Mouse (Mus musculus): ENCODE measurements around the gene Myo6.
A peak's percentile ranks its signal among the peaks of the same experiment; 100 is the strongest.

The Myo6 gene

DNA sequence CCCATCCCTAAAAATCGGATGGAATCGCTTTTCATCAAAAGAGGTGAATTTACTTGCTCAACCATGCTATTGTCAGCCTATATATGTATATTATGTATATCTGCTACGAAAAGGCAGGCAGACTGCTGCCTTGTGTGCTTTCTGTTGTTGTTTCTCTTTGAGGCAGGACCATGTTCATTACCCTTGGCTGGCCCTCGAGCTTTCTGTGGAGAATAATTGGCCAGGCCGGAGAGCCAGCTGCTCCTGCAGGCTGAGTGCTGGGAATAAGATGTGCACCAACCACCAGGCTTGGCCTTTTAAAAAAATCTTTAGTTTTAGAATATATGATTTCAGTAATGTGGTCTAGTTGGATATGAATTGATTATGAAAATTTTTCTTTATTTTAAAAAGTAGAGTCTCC, 19.3 kb downstream of the Myo6 start:
- DNase-seq: peak; percentile 58 to 67

DNA sequence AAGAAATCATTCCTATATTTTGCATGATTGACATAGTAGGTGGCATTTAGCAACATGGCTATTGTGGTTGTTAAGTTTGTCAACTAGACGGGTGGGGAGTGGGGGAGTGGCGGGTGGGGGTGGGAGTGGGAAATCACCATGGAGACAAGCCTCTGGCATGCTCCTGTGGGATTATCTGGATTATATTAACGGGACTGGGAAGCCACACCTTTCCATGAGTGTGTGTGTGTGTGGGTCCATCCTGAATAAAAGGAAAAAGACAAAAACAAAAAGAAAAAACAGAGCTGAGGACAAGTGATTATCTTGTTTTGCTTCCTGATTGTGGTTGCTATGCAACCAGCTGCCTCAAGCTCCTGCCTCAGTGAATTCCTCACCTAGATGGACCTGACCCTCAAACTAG, 20.9 kb downstream of the Myo6 start:
- DNase-seq: no peak

DNA sequence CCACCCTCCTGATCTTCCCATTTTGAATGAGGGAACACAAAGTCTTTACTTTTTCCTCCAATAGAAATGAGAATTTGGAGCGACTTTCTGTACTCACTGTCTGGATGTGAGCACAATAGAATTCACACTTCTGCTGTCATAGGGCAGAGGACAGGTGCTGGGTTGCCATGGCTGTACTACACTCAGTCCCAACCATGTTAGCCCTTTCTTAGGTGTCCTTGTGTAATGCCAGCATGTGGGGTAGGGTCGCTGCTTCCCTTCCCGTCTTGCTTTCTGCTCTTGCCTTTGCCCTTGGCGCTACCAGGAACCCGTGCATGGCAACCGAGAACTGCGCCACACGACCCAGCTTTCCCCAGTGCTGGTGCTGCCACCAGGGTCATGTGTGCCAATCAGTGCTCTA, 21.9 kb downstream of the Myo6 start:
- no peak for DNase-seq

DNA sequence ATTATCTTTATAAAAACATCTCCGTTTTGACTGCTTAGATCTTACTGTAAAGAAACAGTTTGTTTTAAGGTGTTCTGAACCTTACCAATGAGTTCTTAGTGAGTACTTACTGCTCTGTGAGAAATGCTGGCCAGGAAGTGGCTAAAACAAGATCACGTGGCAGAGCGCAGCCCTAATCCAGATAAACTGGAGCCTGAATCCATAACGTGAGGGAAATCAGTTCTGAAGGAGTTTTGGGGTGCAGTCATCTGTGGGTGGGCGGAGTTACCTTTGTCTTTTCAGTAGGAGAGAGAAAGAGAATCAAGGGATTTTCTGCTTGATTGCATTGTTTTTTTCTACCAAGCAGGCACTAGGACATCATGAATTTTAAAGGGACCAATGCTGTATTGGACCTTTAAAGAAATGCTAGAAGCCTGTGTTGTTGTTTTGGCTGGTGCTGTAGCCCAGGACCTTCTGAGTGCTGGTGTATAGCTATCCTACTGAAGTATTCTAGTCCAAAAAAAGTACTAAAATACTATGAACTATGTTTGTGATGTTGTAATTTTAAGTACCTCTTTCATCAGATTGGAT, 23.6 kb downstream of the Myo6 start:
- DNase-seq: no peak

DNA sequence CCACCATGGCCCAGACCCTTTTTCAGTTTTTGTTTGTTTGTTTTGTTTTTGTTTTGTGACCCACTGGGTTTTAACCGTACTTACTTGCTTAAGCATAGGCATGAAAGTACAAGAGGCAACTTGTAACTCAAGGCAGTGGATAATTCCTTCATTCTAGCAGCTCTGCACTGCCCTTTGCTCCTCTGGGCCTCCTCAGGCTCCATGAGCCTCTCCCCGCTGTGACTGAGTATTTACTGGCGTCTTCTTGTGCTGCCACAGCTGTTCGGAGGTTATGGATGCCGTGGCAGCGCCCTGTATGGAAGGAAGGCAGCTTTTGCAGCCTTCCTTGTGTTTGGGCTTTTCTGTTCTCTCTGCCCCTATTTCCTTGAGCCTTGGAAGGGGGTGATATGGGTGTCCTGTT, 26.4 kb downstream of the Myo6 start:
- no peak for DNase-seq

DNA sequence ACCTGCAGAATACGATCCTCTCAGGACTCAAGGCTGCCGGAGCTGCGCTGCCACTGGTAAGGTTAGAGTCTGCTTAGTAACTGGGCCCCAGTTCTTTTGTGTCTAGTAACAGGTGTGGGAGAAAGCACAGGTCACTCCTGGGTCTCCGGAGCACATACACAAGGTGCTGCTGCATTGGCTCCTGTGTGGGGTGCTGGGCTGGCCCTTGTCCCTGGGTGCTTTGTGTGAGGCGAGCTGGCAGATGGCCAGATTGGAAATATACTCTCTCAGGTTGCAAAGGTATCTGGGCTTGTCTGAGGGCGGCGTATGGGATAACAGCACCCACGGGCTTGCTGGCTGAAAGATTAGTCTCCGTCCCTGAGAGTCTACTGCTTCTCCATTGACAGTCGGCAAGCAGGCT, 27.5 kb downstream of the Myo6 start:
- DNase-seq: no peak

DNA sequence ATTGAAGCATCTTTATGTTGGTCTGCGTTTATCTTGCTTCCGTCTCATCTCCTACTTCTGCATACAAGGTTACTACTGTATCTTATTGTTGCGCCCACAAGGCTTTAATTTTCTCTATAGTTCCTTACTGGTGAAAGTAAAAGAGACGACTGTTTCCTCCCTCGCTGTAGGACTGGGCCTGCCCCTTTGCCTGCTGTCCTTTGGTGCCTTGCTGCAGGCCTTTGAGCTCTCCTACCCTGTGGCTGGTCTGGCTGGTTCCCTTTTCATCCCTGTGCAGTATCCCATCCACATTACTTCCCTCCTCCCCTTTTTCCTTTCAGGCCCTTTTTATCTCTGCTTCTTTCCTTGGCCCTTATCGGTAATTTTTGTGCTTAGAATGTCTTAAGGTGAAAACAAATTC, 29.6 kb downstream of the Myo6 start:
- DNase-seq: no peak

DNA sequence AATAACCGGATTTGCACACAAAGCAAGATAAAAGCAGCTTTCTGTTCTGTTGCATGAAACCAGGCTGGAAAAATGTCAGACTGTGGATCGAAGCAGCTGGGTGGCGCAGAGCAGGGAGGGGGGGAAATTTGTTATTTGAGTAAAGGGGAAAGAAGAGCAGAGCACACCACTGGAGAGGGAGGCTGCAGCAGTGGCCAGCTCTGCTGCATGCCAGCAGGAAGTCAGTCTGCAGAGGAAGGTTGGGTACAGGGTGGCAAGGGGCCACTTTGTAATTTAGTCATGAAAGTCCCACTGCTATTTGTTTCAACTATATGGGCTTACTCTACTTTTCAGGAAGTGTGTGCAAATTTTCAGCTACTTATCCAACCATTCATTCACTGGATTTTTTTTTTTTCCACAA, 31.3 kb downstream of the Myo6 start:
- DNase-seq: no peak

DNA sequence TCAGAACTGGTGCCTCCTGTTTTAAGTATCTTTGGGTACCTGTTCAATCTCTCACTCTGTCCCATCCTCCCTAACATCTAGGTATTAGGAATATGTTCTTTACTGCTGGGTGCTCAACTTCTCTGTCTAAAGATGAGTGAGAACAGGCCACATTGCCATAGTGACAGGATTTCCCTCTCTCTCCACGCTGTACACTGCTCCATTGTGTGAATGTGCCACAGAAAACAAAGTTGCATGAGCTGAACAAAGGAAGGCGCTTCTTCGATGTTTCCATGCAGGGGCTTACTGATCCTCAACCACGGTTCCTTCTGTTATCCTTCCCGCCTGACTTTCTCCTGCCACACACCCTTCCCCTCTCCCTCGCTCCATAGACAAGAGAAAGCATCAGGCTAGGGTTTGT, 32.4 kb downstream of the Myo6 start:
- DNase-seq: no peak

DNA sequence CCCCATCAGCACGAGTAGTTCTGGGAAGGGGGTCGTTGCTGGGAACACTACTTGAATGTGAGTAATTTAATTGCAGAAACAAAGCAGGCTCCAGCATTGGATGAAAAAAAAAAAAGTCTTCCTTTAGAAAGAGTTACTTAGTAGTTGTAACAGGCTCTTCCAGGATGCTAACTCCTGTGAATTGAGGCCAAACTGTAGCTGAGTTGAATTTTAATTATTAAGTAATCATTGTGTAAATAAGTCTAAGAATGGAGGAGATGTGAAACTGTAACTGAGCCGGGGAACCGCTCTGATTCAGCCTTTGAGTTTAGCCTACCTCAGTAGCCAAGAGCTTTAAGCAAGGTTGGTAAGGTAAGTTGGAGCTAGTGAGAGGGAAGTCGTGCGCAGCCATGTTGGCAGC, 36.0 kb downstream of the Myo6 start:
- DNase-seq: no peak

DNA sequence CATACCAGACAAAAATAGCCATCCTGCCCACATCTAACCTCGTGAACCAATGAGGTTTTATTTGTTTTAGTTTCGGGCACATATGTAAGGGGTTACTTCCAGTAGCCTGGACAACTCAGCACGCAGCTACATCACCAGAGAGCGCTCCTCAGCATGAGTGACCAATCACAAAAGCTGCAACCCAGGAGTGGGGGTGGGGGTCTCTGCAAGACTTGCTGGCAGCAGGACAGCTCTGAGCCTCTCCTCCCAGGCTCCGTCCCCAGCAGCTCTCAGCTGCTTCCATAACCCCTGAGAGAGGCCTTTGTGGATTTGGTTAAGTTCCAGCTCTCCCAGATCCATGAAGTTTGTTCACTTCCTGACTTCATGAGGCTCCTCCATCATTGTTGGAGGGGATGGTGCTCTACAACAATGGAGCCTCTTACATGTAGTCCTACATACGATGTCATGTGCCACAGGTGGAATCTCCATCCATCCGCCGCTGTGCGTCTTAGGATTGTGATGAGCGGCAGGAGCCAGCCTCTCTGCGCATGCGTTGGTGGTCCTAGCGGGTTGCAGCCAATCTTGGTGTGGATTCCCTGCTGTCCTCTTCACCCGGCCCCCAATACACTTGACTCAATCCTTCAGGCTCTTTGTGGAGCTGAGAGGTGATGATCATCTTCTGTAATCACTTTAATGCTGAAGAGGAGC, 37.7 kb downstream of the Myo6 start:
- peak; percentile 40 to 51 for DNase-seq

DNA sequence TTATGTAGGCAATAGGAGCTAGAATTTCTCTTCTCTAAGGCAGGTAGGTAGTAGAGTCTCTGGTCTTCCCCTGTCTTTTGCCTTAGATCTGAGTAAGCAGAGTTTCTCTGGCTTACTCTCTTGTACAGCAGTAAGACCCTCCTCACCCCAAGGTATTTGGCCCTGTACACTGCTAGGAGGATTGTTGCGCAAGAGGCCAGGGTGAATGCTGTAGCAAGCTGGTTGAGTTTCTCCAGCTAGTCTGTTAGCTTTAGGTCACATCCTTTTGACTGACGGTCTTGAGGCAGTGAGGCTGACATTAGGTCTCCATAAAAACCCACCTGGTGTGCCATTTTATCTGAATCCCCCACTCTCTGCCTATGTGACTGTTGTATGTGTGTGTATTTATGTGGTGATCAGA, 43.9 kb downstream of the Myo6 start:
- DNase-seq: no peak

DNA sequence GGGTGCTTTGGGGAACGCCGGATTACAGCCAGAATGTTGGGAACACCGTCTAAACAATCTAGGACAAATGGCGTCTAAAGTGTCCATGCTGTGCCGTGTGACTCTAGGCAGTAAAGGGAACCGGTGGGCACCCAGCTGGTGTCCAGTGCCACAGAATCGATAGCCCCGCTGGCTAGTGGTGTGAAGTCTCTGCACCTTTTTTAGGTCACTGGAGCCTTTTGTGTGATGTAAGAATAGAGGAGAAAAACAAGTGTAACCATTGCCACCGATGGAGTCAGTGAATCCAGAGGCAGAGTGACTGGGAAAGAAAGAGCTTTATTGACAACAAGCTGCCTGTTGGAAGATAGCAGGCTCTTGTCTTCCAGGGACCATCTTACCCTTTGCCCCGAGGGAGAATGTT, 44.6 kb downstream of the Myo6 start:
- DNase-seq: no peak

DNA sequence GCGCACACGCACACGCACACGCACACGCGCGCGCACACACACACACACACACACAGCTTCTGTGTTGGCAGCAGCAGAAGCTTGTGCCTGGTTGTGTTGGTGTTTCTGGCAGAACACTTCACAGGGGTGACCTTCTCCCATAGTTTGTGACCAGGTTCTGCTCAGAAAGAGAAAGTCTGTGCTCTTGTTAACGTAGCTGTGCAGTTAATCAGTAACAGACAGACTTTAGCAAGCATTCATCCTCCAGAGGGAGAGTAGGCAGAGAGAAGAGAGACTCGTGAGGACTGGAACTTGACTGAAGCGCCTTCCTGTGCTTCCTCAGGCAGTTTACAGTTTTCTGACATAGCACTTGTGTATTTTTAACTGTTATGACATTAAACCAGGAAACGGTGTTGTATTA, 45.3 kb downstream of the Myo6 start:
- DNase-seq: no peak

DNA sequence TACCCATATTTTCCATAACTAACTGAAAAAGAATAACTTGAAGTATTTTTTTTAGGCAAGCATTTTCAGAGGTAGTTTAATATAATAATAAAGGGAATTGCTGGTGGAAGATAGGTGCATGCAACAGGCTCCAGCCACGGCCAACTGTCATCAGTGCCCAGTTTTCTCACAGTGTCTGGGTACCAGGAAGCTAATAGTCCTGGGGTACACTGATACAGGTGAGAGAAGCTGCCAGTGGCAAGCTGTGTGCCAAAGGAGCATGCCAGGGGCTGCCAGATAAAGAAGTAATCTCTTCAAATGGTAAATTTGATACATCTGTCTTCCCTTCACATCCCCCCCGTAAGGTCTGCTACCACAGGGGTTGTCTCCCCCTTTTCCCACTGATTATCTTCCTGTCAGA, 48.6 kb downstream of the Myo6 start:
- DNase-seq: no peak

DNA sequence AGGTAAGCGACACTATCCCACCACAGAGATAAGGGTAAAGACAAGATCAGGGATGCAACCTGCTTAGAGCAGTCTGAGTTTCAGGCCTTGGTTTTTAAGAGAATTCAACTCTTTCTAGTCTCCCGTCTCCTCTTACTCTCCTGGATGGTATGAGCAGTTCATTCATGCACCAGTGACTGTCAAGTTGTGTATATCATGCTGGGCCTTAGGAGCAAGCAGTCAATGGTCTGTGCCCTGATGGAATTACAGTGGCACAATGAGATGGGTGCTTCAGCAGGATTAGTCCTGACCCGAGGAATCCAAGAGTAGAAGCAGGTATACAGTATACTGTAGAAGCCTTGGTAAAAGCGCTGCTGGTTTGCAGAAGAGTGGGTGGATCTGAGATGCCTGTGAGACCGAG, 50.7 kb downstream of the Myo6 start:
- no peak for DNase-seq

DNA sequence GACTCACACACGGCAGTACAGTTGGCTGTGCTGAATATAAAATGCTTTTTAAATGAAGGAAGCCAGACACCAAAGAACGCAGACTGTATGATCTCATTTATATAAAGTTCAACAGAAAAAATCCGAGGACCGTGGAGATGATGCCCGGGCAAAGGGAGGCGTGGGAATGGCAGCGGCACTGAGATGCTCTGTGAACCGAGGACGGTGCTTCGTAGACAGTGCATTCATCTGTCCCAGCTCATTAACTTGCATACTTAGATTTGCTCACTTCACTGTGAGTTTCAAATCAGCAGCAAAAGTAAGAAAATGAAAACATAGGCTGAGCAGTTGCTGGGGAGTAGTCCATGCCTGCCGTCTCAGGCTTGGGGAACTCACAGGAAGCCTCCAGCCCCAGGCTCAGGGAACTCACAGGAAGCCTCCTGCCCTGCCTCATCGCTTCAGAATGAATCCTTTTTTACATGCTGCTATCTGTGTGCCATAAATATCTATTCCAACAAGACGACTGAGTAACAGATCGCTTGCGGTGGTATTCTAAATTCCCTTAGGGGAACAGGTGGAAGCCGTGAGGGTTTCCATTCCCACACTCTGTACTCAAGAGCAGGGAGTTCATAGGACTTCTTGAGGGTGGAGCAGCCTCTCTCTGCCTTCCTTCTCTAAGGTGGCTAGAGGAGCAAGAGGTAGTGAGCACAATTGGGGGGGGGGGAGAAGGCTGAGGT, 52.1 kb downstream of the Myo6 start:
- no peak for DNase-seq

DNA sequence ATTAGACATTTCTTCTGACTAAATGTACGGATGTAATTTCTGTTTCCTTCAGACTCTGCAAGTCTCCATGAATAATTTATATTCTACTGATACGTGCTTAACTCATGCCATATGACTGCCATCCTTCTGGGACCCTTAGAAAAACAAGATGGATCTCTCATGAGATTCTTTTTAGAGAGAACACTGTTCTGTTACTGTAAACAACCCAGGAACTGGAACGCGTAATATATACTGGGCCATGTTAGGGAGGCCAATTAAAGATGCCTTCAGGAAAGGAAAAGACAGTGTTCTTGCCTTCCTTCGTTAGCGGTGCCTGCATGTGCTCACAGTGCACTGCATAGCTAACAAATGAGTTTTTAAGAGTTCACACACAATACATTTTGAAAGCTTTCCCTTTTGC, 53.9 kb downstream of the Myo6 start:
- DNase-seq: no peak

DNA sequence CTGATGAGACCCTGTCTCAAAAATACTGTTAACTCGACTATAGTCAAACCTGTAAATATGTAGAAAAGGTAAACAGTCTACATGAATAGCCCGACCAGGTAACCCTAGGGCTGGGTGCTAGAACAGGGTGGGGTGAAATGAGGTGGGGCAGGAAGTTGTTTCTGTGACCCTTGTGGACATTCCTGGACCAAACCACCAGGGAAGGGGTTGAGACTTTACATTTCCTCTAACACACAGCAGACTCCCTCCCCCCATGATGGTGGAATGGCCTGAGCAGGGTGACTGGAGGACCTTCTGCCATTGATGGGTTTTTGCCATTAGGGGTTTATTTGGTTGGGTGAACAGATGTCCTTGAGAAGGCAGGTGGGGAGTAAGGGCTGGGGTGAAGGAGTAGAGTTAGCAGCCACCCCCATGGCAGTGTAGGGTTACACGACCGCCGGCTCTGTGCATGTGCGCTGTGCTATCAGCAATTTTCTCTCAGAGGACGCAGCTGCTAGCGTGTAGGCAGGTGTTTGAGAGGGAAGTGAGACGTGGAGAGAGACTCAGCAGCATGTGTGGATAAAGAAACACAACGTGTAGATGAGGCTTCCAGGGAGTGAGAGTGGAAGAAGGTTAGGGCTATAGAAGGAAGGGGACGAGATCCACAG, 59.3 kb downstream of the Myo6 start:
- no peak for DNase-seq

DNA sequence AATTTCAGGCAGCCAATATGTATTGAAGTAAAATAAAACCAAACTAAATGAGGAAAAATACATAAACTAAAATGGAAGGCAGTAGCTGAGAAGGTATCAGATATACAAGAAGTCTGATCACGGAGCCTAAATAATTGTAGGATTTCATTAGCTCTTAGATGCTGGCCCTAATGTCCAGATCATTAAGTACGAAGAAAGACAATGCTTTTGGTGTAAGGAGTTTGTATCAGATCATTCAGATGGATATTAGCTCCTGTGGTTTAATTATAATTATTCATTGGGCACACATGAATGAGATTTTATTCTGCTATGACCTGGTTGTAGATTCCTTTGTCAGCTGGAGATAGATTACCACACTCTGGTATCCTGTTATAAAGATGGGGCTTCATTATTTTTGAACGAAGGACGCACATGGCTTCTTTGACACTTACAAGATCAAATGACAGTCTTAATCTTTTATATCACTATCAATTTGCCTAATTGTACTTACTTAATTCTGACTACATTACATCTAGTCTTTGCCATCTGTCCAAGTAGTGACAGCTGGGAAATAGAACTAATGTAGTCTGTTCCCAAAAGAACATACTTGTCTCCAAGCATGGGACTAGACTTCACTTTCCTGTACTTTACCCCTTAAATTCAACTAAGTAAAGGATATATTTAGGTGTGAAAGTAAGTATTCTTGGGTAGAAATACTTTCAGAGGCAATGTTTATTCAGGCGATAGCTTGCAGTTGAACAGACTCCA, 61.9 kb downstream of the Myo6 start:
- DNase-seq: no peak

DNA sequence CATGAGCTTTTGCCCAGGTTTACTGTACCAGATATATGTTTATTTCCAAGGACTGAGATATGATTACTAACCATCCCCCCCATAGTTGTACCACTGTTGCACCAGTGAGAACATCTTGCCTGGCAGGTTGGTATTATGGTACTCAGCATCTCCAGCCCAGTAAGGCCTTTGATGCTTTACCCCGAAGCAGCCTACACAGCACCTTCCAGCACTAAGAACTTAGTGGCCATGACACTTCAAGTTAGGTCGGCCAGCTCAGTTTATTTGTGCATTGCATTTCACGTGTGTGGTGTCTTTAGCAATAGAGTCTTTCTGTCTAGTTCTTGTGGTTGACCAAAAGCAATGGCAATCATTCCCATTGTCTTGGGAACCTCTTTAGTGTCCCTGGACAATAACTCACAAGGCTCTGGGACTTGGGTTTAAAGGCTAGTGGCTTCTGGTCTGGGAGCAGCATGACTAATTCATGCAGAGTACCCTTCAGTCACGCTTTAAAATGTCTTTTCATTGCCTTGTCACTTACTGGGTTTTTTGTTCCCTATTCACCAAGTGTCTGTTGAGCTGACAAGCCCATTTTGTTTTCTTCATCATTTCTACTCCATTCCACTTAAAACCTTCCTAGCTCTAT, 69.1 kb downstream of the Myo6 start:
- DNase-seq: no peak

DNA sequence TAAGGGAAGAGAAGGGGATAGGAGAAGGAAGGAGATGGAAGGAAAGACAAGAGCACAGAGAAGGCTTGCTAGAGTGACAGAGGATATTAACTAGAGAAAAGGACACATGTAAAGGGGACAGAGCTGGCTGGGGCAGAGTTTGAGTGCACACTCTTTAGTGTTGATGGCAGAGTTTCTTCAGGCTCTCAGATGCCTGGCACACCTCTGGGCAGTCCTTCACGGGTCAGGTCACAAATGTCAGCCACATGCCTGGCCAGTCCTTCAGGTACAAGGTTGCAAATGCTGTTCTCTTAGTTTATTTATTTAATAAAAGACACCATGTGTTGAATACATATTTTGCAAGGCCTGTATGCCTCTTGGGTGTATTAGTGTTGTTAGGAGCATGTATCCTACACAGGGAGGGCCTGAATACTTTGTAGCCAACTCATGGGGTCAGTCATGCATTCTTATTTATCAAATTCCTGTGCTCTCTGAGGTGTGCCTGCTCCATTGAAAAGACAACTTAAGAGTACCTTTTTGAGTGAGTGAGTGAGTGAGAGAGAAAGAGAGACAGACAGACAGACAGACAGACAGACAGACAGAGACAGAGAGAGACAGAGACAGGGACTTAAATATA, 72.5 kb downstream of the Myo6 start:
- DNase-seq: no peak

Measured in cerebellum, postnatal 10 days (tissue).